Mouse (Mus musculus) heart, postnatal 0 days (tissue): ENCODE data around the gene Prkag2.

Experiments used
- CTCF ChIP-seq: IDR thresholded peaks from 2 replicates; pipeline ENCODE4 v1.5.1; 2016; ENCODE audit warnings: antibody characterized with exemption, control low read depth, low read depth
- EP300 ChIP-seq: IDR thresholded peaks from 2 replicates; pipeline ENCODE4 v1.6.1; 2016; ENCODE audit warnings: antibody characterized with exemption, low read depth

GRCm38 (mm10) chr5:24821403-24821841 is 279.0 kb downstream of the Prkag2 start:
- TF ChIP-seq EP300 = no peak
- no peak for TF ChIP-seq CTCF
